Mouse (Mus musculus) G1E (cell line): ENCODE measurements around the gene Prr18. TPM values are rescaled to one million over a fixed set of nuclear protein-coding genes. Genes with fewer than 3 reads are reported as not detected.
"Not testable (repeated sequence)": the region's sequence is repeated elsewhere in the genome, so short reads cannot be mapped to it uniquely, and the experiment has no call there.

Source experiments
- ATAC-seq: 2 replicates; pipeline ENCODE4 v1.8.0; 2016; ENCODE audit warnings: mild to moderate bottlenecking; ENCODE audit not compliant: insufficient number of reproducible peaks, poor library complexity, low FRiP score, severe bottlenecking; ENCODE audit errors: extremely low read depth
- DNase-seq: peaks from one replicate; pipeline ENCODE4 v3.0.0; 2012; ENCODE audit warnings: low spot score
- H3K27me3 ChIP-seq: 2 replicates; pipeline ENCODE4 v1.6.1; 2012; ENCODE audit warnings: mild to moderate bottlenecking, low read length, inconsistent platforms; ENCODE audit not compliant: insufficient read depth
- H3K36me3 ChIP-seq: replicated peaks from 2 replicates; pipeline ENCODE3; 2012; ENCODE audit warnings: mild to moderate bottlenecking, inconsistent platforms
- H3K4me1 ChIP-seq: 2 replicates; pipeline ENCODE4 v1.6.1; 2012; ENCODE audit warnings: low read depth, low read length, inconsistent platforms, mixed read lengths; ENCODE audit not compliant: insufficient read depth
- H3K4me3 ChIP-seq: 2 replicates; pipeline ENCODE4 v1.5.1; 2012; ENCODE audit warnings: low read depth, mild to moderate bottlenecking, inconsistent platforms, low read length, moderate library complexity, mixed read lengths
- H3K9me3 ChIP-seq: replicated peaks from 2 replicates; pipeline ENCODE4 v1.6.1; 2012; ENCODE audit warnings: inconsistent platforms
- CTCF ChIP-seq: IDR thresholded peaks from 2 replicates; pipeline ENCODE4 v1.5.1; 2012; ENCODE audit warnings: low read depth, low read length, inconsistent platforms, mixed read lengths
- GATA1 ChIP-seq: IDR thresholded peaks from 2 replicates; pipeline ENCODE4 v1.6.1; 2012; ENCODE audit warnings: borderline replicate concordance, low read length, inconsistent platforms, mixed read lengths
- GATA2 ChIP-seq: IDR thresholded peaks from 2 replicates; pipeline ENCODE4 v1.6.1; 2012; ENCODE audit warnings: low read depth, low read length, inconsistent platforms, borderline replicate concordance
- POLR2AphosphoS5 ChIP-seq: IDR thresholded peaks from 2 replicates; pipeline ENCODE4 v1.6.1; 2012; ENCODE audit warnings: low read depth, low read length, inconsistent platforms; ENCODE audit not compliant: insufficient replicate concordance
- TAL1 ChIP-seq: conservative IDR thresholded peaks from 2 replicates; pipeline ENCODE4 v1.6.1; 2012; ENCODE audit warnings: low read depth, low read length, inconsistent platforms, mixed read lengths
- polyA plus RNA-seq: library from polyadenylated mRNA; stranded (reverse); fragments of >175 nt; gene quantifications from 2 replicates; pipeline ENCODE4 v1.2.3, GENCODE M21; 2012
- total RNA-seq, 2 experiments: library from RNA; stranded (forward) in 1 of 2; stranded (reverse) in 1 of 2; fragments of 200-1000 nt in 1 of 2; fragments of >200 nt in 1 of 2; fragmentation: Nextera tagmentation in 1 of 2; gene quantifications; 2 replicates each; pipeline ENCODE4 v1.2.3; 2014 to 2017

The Prr18 gene
- 0.68 TPM in 1 of 2 replicates, not detected in the other for total RNA-seq (2014; fragmentation: Nextera tagmentation)
- 0.06 and 0.27 TPM in 2 replicates for total RNA-seq (2017)
- polyA plus RNA-seq, result 0.27 and 0.29 TPM in 2 replicates

- Histone ChIP-seq H3K36me3 (peaks cover 12% of the 10 kb centered on the region), H3K27me3 (peaks cover 13% of the 10 kb centered on the region; the same call in 1 of the 2 replicates)
- H3K4me1 ChIP-seq, ATAC-seq, H3K4me3 ChIP-seq, H3K9me3 ChIP-seq, DNase-seq: not testable (repeated sequence)
Measured at GRCm38 (mm10) chr17:8337159-8337558, at the start of gene Prr18. TSS of gene Prr18 (plus strand) at chr17:8337459.

- no peak for ATAC-seq
- no peak for DNase-seq
- H3K9me3 ChIP-seq, result no peaks in the 10 kb centered on the region
- peaks cover 44% of the 10 kb centered on the region for H3K36me3 ChIP-seq
- peaks cover 9% of the 10 kb centered on the region for H3K4me1 ChIP-seq
- no peaks in the 10 kb centered on the region for H3K27me3 ChIP-seq
- TF ChIP-seq GATA1, result no peak
- no peak for TF ChIP-seq CTCF
- TF ChIP-seq POLR2AphosphoS5, result no peak
- no peak for TF ChIP-seq GATA2
- TF ChIP-seq TAL1, result no peak
- H3K4me3 ChIP-seq, result no peak overlapping the region
Measured at GRCm38 (mm10) chr17:8289993-8290679, 47.1 kb upstream of the Prr18 start.

GRCm38 (mm10) chr17:8290736-8291135 lies 46.5 kb upstream of the Prr18 start:
- H3K36me3 ChIP-seq, result peaks cover 49% of the 10 kb centered on the region
- no peak for TF ChIP-seq TAL1
- no peak for TF ChIP-seq CTCF
- TF ChIP-seq POLR2AphosphoS5, result no peak
- no peak for TF ChIP-seq GATA1
- TF ChIP-seq GATA2, result no peak
- H3K4me3 ChIP-seq, result no peak overlapping the region
- no peak for ATAC-seq
- peaks cover 4% of the 10 kb centered on the region for H3K4me1 ChIP-seq
- no peak for DNase-seq
- no peaks in the 10 kb centered on the region for H3K27me3 ChIP-seq
- H3K9me3 ChIP-seq, result no peaks in the 10 kb centered on the region

- ATAC-seq, result no peak
Measured at GRCm38 (mm10) chr17:8295825-8296224, 41.4 kb upstream of the Prr18 start.

GRCm38 (mm10) chr17:8296313-8296844 lies 40.9 kb upstream of the Prr18 start:
- H3K4me1 ChIP-seq, result no peaks in the 10 kb centered on the region
- H3K36me3 ChIP-seq, result peaks cover 64% of the 10 kb centered on the region
- H3K4me3 ChIP-seq, result no peak overlapping the region

More at GRCm38 (mm10) chr17:8295825-8296224, 41.4 kb upstream of the Prr18 start:
- Histone ChIP-seq H3K4me3 (no peak overlapping the region), H3K4me1 (no peaks in the 10 kb centered on the region), H3K27me3 (no peaks in the 10 kb centered on the region), H3K9me3 (no peaks in the 10 kb centered on the region), H3K36me3 (peaks cover 64% of the 10 kb centered on the region)
- no peak for DNase-seq
- no peak for TF ChIP-seq GATA2
- no peak for TF ChIP-seq POLR2AphosphoS5
- no peak for TF ChIP-seq GATA1
- TF ChIP-seq TAL1, result no peak
- TF ChIP-seq CTCF, result no peak

GRCm38 (mm10) chr17:8297746-8298145 lies 39.5 kb upstream of the Prr18 start:
- Histone ChIP-seq H3K4me1 (no peaks in the 10 kb centered on the region), H3K9me3 (no peaks in the 10 kb centered on the region), H3K27me3 (no peaks in the 10 kb centered on the region), H3K4me3 (no peak overlapping the region), H3K36me3 (peaks cover 63% of the 10 kb centered on the region)
- TF ChIP-seq GATA2, result no peak
- no peak for TF ChIP-seq POLR2AphosphoS5
- no peak for TF ChIP-seq GATA1
- no peak for TF ChIP-seq CTCF
- TF ChIP-seq TAL1, result no peak
- DNase-seq (no peak), ATAC-seq (no peak)

More at GRCm38 (mm10) chr17:8296313-8296844, 40.9 kb upstream of the Prr18 start:
- no peak for TF ChIP-seq CTCF
- no peak for TF ChIP-seq GATA2
- TF ChIP-seq GATA1, result no peak
- no peak for TF ChIP-seq POLR2AphosphoS5
- TF ChIP-seq TAL1, result no peak
- ATAC-seq (no peak), DNase-seq (no peak)
- H3K9me3 ChIP-seq, result no peaks in the 10 kb centered on the region
- no peaks in the 10 kb centered on the region for H3K27me3 ChIP-seq
